Mouse (Mus musculus): ENCODE data around the gene Tpbgl. TPM values are rescaled to one million over a fixed set of nuclear protein-coding genes. Genes with fewer than 3 reads are reported as not detected.

The Tpbgl gene
- polyA plus RNA-seq, 1 experiment = not detected

DNA sequence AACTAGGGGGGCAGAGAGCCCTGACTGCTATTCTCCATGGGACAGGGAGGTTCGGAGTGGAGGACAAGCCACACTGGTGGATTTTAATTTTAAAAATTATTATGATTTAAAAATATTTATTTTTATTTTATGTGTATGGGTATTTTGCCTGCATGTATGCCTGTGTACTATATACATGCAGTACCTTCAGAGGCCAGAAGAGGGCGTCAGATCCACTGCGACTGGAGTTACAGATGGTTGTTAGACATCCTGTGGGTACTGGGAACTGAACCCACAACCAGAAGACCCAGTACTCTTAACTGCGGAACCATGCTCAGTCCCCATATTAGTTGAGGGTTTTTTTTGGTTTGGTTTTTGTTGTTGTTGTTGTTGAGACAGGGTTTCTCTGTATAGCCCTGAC, 28.2 kb downstream of the Tpbgl start:
- H3K4me3 ChIP-seq = no peak overlapping the region
- H3K79me2 ChIP-seq (ENCODE audit: control insufficient read depth, insufficient read depth) = no peaks in the 10 kb centered on the region
- no peak overlapping the region for H3K4me2 ChIP-seq (ENCODE audit: low read depth)
- no peak for TF ChIP-seq USF1 (IDR thresholded peaks at IDR 0.05; ENCODE audit: low read depth)
- no peak for TF ChIP-seq POLR2AphosphoS2 (IDR thresholded peaks at IDR 0.05; ENCODE audit: insufficient read length, low read depth)
- TF ChIP-seq TCF12 (IDR thresholded peaks at IDR 0.05; ENCODE audit: insufficient read depth, poor library complexity, severe bottlenecking) = no peak
- TF ChIP-seq POLR2A (IDR thresholded peaks at IDR 0.05; ENCODE audit: insufficient read length, low read depth) = no peak
- TF ChIP-seq MYOD1 (IDR thresholded peaks at IDR 0.05; ENCODE audit: control insufficient read depth in 1 of 3, insufficient read length in 2 of 3, low read depth in 2 of 3) = no peak
- no peak overlapping the region for H3ac ChIP-seq (ENCODE audit: control insufficient read depth, insufficient read length)
- H3K27me3 ChIP-seq (ENCODE audit: control insufficient read depth, insufficient read depth, insufficient read length) = no peaks in the 10 kb centered on the region
- H3K36me3 ChIP-seq (ENCODE audit: control insufficient read depth, insufficient read depth) = no peaks in the 10 kb centered on the region

DNA sequence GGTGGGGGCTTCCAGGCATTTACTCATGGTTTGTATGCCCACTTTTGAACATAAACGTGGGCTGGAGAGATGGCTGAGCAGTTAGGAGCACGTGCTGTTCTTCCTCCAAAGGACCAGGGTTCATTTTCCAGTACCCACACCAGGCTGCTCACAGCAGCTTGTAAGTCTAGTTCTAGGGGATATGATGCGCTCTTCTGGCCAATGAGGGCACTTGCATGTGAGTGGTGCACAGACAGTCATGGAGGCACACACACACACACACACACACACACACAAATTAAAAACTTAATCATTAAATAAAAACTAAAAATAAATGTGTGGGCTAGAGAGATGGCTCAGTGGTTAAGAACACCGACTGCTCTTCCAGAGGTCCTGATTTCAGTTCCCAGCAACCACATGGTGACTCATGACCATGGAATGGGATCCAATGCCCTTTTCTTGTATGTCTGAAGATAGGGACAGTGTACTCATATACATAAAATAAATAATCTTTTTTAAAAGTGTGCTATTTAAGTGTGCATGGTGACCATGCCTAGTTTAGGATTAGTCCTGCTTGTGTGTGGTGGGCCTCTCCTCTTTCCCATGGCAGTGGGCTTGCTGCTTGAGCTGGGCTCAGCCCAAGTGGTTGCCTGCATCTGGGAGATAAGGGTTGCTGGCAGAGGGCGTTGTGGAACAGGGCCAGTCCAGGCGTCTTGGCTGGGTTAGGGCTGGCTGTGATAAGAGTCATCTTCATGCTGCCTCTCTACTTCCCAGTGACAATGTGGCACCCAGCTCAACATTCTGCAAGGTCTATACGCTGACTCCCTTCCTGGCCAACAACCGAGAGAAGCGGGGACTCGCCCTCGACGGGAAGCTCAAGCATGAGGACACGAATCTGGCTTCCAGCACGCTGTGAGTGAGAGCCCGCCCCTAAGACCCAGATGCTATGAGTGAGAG, 32.8 kb downstream of the Tpbgl start:
- Histone ChIP-seq H3ac (ENCODE audit: control insufficient read depth, insufficient read length) (no peak overlapping the region), H3K36me3 (ENCODE audit: control insufficient read depth, insufficient read depth) (no peaks in the 10 kb centered on the region), H3K27me3 (ENCODE audit: control insufficient read depth, insufficient read depth, insufficient read length) (no peaks in the 10 kb centered on the region), H3K79me2 (ENCODE audit: control insufficient read depth, insufficient read depth) (no peaks in the 10 kb centered on the region), H3K4me2 (ENCODE audit: low read depth) (peak overlapping the region; percentile 4), H3K4me3 (no peak overlapping the region)
- no peak for TF ChIP-seq MAX (IDR thresholded peaks at IDR 0.05; ENCODE audit: low read depth)
- TF ChIP-seq SRF (IDR thresholded peaks at IDR 0.05; ENCODE audit: control insufficient read depth, insufficient read length, low read depth) = no peak
- no peak for TF ChIP-seq MYOD1 (IDR thresholded peaks at IDR 0.05; ENCODE audit: control insufficient read depth in 1 of 3, insufficient read length in 2 of 3, low read depth in 2 of 3)
- no peak for TF ChIP-seq REST (IDR thresholded peaks at IDR 0.05; ENCODE audit: insufficient read depth, insufficient read length)
- TF ChIP-seq POLR2AphosphoS2 (IDR thresholded peaks at IDR 0.05; ENCODE audit: insufficient read length, low read depth) = no peak
- TF ChIP-seq POLR2A (IDR thresholded peaks at IDR 0.05; ENCODE audit: insufficient read length, low read depth) = no peak
- TF ChIP-seq TCF3 (IDR thresholded peaks at IDR 0.05; ENCODE audit: insufficient read length, low read depth) = no peak
- no peak for TF ChIP-seq MYOG (IDR thresholded peaks at IDR 0.05; ENCODE audit: control insufficient read depth in 1 of 3, insufficient read depth in 1 of 3, insufficient read length in 2 of 3, low read depth in 2 of 3)
- no peak for TF ChIP-seq CEBPB (IDR thresholded peaks at IDR 0.05; ENCODE audit: insufficient read depth, poor library complexity, severe bottlenecking)
- TF ChIP-seq USF1 (IDR thresholded peaks at IDR 0.05; ENCODE audit: low read depth) = no peak
- no peak for TF ChIP-seq TCF12 (IDR thresholded peaks at IDR 0.05; ENCODE audit: insufficient read depth, poor library complexity, severe bottlenecking)
- no peak for TF ChIP-seq E2F4 (IDR thresholded peaks at IDR 0.05; ENCODE audit: insufficient read depth)

DNA sequence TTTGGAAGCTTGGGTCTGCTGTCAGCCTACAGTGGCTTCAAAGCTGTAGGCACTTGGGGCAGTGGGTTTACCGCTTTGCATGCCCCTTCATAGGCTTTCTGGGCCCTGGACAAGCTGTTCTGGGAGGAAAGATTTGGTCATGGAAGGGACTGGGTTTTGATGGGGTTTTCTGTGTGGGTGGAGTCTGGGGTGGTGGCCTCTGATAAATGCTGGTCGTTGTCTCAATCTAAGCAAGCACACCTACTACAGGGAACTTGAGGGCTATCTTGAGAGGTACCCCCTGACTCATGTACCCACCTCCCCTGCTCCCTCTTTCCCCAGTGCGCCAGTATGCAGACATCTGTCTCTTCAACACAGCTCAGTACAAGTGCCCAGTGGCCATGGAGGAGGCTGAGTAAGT, 34.2 kb downstream of the Tpbgl start:
- no peak overlapping the region for H3K4me2 ChIP-seq (ENCODE audit: low read depth)
- no peaks in the 10 kb centered on the region for H3K27me3 ChIP-seq (ENCODE audit: control insufficient read depth, insufficient read depth, insufficient read length)
- TF ChIP-seq CEBPB (IDR thresholded peaks at IDR 0.05; ENCODE audit: insufficient read depth, poor library complexity, severe bottlenecking) (no peak), TCF12 (IDR thresholded peaks at IDR 0.05; ENCODE audit: insufficient read depth, poor library complexity, severe bottlenecking) (no peak), TCF3 (IDR thresholded peaks at IDR 0.05; ENCODE audit: insufficient read length, low read depth) (no peak), MAX (IDR thresholded peaks at IDR 0.05; ENCODE audit: low read depth) (no peak), POLR2AphosphoS2 (IDR thresholded peaks at IDR 0.05; ENCODE audit: insufficient read length, low read depth) (no peak), REST (IDR thresholded peaks at IDR 0.05; ENCODE audit: insufficient read depth, insufficient read length) (no peak), POLR2A (IDR thresholded peaks at IDR 0.05; ENCODE audit: insufficient read length, low read depth) (no peak), SRF (IDR thresholded peaks at IDR 0.05; ENCODE audit: control insufficient read depth, insufficient read length, low read depth) (no peak), USF1 (IDR thresholded peaks at IDR 0.05; ENCODE audit: low read depth) (no peak), MYOD1 (IDR thresholded peaks at IDR 0.05; ENCODE audit: control insufficient read depth in 1 of 3, insufficient read length in 2 of 3, low read depth in 2 of 3) (no peak), E2F4 (IDR thresholded peaks at IDR 0.05; ENCODE audit: insufficient read depth) (no peak), MYOG (IDR thresholded peaks at IDR 0.05; ENCODE audit: control insufficient read depth in 1 of 3, insufficient read depth in 1 of 3, insufficient read length in 2 of 3, low read depth in 2 of 3) (no peak)
- no peak overlapping the region for H3K4me3 ChIP-seq
- no peaks in the 10 kb centered on the region for H3K79me2 ChIP-seq (ENCODE audit: control insufficient read depth, insufficient read depth)
- no peaks in the 10 kb centered on the region for H3K36me3 ChIP-seq (ENCODE audit: control insufficient read depth, insufficient read depth)
- H3ac ChIP-seq (ENCODE audit: control insufficient read depth, insufficient read length) = no peak overlapping the region

DNA sequence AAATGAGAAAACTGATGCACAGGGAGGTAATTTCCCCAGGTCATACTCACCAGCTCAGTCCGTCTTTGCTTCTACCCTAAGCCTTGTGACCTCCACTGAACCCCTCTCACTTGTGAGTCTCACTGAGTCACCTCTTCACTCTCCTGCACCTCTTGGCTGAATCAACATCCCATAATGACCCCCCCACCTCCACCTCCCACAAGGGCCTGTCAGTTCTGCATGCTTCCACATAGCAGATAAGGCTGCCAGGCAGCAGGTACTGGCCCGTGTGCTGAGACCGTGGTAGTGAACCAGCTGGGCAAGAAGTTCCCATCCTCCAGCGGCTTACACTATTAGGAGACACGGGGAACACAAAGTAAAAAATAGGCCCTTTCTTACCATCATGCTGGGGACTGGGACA, 36.3 kb downstream of the Tpbgl start:
- Histone ChIP-seq H3K36me3 (ENCODE audit: control insufficient read depth, insufficient read depth) (no peaks in the 10 kb centered on the region), H3K27me3 (ENCODE audit: control insufficient read depth, insufficient read depth, insufficient read length) (no peaks in the 10 kb centered on the region), H3ac (ENCODE audit: control insufficient read depth, insufficient read length) (no peak overlapping the region), H3K4me2 (ENCODE audit: low read depth) (no peak overlapping the region), H3K4me3 (no peak overlapping the region), H3K79me2 (ENCODE audit: control insufficient read depth, insufficient read depth) (no peaks in the 10 kb centered on the region)
- TF ChIP-seq POLR2AphosphoS2 (IDR thresholded peaks at IDR 0.05; ENCODE audit: insufficient read length, low read depth) (no peak), MAX (IDR thresholded peaks at IDR 0.05; ENCODE audit: low read depth) (no peak), POLR2A (IDR thresholded peaks at IDR 0.05; ENCODE audit: insufficient read length, low read depth) (no peak)

DNA sequence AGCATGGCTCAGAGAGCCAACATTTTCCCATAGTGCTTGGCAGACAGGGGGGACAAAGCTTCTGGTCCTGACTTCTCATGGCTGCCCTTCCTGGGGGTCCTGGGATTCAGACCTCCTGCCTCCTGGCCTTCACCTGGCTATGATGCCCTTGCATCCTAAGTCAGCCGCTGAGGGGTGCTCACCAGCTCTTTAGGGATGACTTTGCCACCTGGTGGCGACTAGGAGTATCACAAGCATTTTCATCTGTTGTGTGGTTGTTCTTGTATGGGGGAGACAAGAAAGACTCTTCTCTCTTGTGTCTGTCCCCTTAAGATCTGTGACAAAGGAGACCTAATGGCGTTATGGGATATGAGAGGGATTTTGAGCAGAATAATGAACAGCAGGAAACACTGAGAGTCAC, 36.8 kb downstream of the Tpbgl start:
- Histone ChIP-seq H3K36me3 (ENCODE audit: control insufficient read depth, insufficient read depth) (no peaks in the 10 kb centered on the region), H3K27me3 (ENCODE audit: control insufficient read depth, insufficient read depth, insufficient read length) (no peaks in the 10 kb centered on the region), H3K79me2 (ENCODE audit: control insufficient read depth, insufficient read depth) (no peaks in the 10 kb centered on the region), H3K4me2 (ENCODE audit: low read depth) (no peak overlapping the region), H3K4me3 (no peak overlapping the region), H3ac (ENCODE audit: control insufficient read depth, insufficient read length) (no peak overlapping the region)
- TF ChIP-seq USF1 (IDR thresholded peaks at IDR 0.05; ENCODE audit: low read depth) (no peak), SRF (IDR thresholded peaks at IDR 0.05; ENCODE audit: control insufficient read depth, insufficient read length, low read depth) (no peak), REST (IDR thresholded peaks at IDR 0.05; ENCODE audit: insufficient read depth, insufficient read length) (no peak)
